Mouse (Mus musculus) stomach, embryonic 16.5 days (tissue): ENCODE measurements at regions not wholly inside any gene's neighbourhood (a gene's known extent, or its start where the extent isn't known, plus 50 kb on each side); places are given as distances from the start of the nearest gene placed in this dataset.

ENCODE experiments used
- ATAC-seq: fragments of 200-750 bp; cut with Nextera tagmentation; 2 replicates; pipeline ENCODE4 v1.8.0; 2017; ENCODE audit warnings: moderate number of reproducible peaks, moderate TSS enrichment; ENCODE audit not compliant: insufficient read depth, low FRiP score
- H3K27ac ChIP-seq: fragments of 300-500 bp; sonication (generic); 2 replicates; pipeline ENCODE4 v1.5.1; 2014; ENCODE audit warnings: low read length
- H3K27me3 ChIP-seq: fragments of 300-500 bp; sonication (generic); 2 replicates; pipeline ENCODE4 v1.6.1; 2014; ENCODE audit warnings: low read length, control low read depth, mixed read lengths; ENCODE audit not compliant: control insufficient read depth, insufficient read depth
- H3K36me3 ChIP-seq: fragments of 300-500 bp; sonication (generic); 2 replicates; pipeline ENCODE4 v1.6.1; 2014; ENCODE audit warnings: low read length; ENCODE audit not compliant: control insufficient read depth, insufficient read depth
- H3K4me1 ChIP-seq: fragments of 300-500 bp; sonication (generic); 2 replicates; pipeline ENCODE4 v1.6.1; 2014; ENCODE audit warnings: low read length, control low read depth, mixed read lengths; ENCODE audit not compliant: control insufficient read depth, insufficient read depth
- H3K4me2 ChIP-seq: fragments of 300-500 bp; sonication (generic); 2 replicates; pipeline ENCODE4 v1.6.1; 2014; ENCODE audit warnings: low read depth, low read length, mixed read lengths
- H3K4me3 ChIP-seq: fragments of 300-500 bp; sonication (generic); replicated peaks from 2 replicates; pipeline ENCODE4 v1.5.1; 2014; ENCODE audit warnings: mild to moderate bottlenecking, low read length
- H3K9ac ChIP-seq: fragments of 300-500 bp; sonication (generic); 2 replicates; pipeline ENCODE4 v1.6.1; 2014; ENCODE audit warnings: low read length
- H3K9me3 ChIP-seq: fragments of 300-500 bp; sonication (generic); replicated peaks from 2 replicates; pipeline ENCODE4 v1.6.1; 2016; ENCODE audit warnings: low read length, control low read depth; ENCODE audit not compliant: control insufficient read depth
- whole genome bisulfite sequencing: fragments of 180-500 bp; shearing (Covaris S2); extraction: QIAGEN DNeasy Blood & Tissue Kit; methylation state at CpG from one replicate; pipeline ENCODE4 v1.1.7; 2014; 5-methylcytosine and 5-hydroxymethylcytosine counted together

GRCm38 (mm10) chr8:126081279-126081678, 86.3 kb downstream of the Kcnk1 start:
- no peak for ATAC-seq
- Histone ChIP-seq H3K27ac (no peak overlapping the region), H3K9me3 (no peaks in the 10 kb centered on the region)

GRCm38 (mm10) chr8:126082827-126083226, 87.9 kb downstream of the Kcnk1 start:
- H3K4me1 ChIP-seq, result no peaks in the 10 kb centered on the region
- H3K9ac ChIP-seq, result no peak overlapping the region
- no peaks in the 10 kb centered on the region for H3K9me3 ChIP-seq
- H3K4me3 ChIP-seq, result no peak overlapping the region
- H3K27me3 ChIP-seq, result no peaks in the 10 kb centered on the region
- H3K4me2 ChIP-seq, result no peak overlapping the region
- H3K36me3 ChIP-seq, result no peaks in the 10 kb centered on the region
- 75% methylated on average over 1 of the region's 1 CpGs for WGBS
- no peak for ATAC-seq
- no peak overlapping the region for H3K27ac ChIP-seq

More at GRCm38 (mm10) chr8:126081279-126081678, 86.3 kb downstream of the Kcnk1 start:
- Histone ChIP-seq H3K9ac (no peak overlapping the region), H3K27me3 (no peaks in the 10 kb centered on the region; the same call in 1 of the 2 replicates), H3K4me2 (no peak overlapping the region), H3K4me3 (no peak overlapping the region), H3K36me3 (no peaks in the 10 kb centered on the region), H3K4me1 (no peaks in the 10 kb centered on the region)

- no peak overlapping the region for H3K27ac ChIP-seq
- no peak overlapping the region for H3K4me2 ChIP-seq
- WGBS, result 47% methylated on average over 1 of the region's 1 CpGs
- H3K36me3 ChIP-seq, result no peaks in the 10 kb centered on the region
- H3K9ac ChIP-seq, result no peak overlapping the region
- no peaks in the 10 kb centered on the region for H3K27me3 ChIP-seq
- no peak for ATAC-seq
- no peaks in the 10 kb centered on the region for H3K4me1 ChIP-seq
- no peak overlapping the region for H3K4me3 ChIP-seq
- H3K9me3 ChIP-seq, result no peaks in the 10 kb centered on the region
Observed at GRCm38 (mm10) chr8:126090772-126091171, 95.8 kb downstream of the Kcnk1 start.

GRCm38 (mm10) chr8:126094005-126094404, 99.0 kb downstream of the Kcnk1 start:
- no peak overlapping the region for H3K27ac ChIP-seq
- 43% methylated on average over 2 of the region's 2 CpGs for WGBS
- no peaks in the 10 kb centered on the region for H3K9me3 ChIP-seq
- H3K4me3 ChIP-seq, result no peak overlapping the region
- H3K27me3 ChIP-seq, result no peaks in the 10 kb centered on the region
- no peak overlapping the region for H3K9ac ChIP-seq
- no peaks in the 10 kb centered on the region for H3K4me1 ChIP-seq
- no peak overlapping the region for H3K4me2 ChIP-seq
- H3K36me3 ChIP-seq, result no peaks in the 10 kb centered on the region
- peak; percentile 62; the same call in 1 of the 2 replicates for ATAC-seq

GRCm38 (mm10) chr8:126096056-126096455, 101.1 kb downstream of the Kcnk1 start:
- Histone ChIP-seq H3K4me2 (no peak overlapping the region), H3K9ac (no peak overlapping the region), H3K27ac (no peak overlapping the region), H3K36me3 (no peaks in the 10 kb centered on the region), H3K27me3 (no peaks in the 10 kb centered on the region), H3K4me3 (no peak overlapping the region), H3K9me3 (no peaks in the 10 kb centered on the region), H3K4me1 (no peaks in the 10 kb centered on the region)
- WGBS, result 65% methylated on average over 6 of the region's 6 CpGs
- no peak for ATAC-seq

GRCm38 (mm10) chr8:126096636-126097170, 101.7 kb downstream of the Kcnk1 start:
- H3K9ac ChIP-seq, result no peak overlapping the region
- no peaks in the 10 kb centered on the region for H3K9me3 ChIP-seq
- no peaks in the 10 kb centered on the region for H3K27me3 ChIP-seq
- no peak for ATAC-seq
- WGBS, result 57% methylated on average over 9 of the region's 9 CpGs
- no peak overlapping the region for H3K4me3 ChIP-seq
- no peak overlapping the region for H3K27ac ChIP-seq
- no peaks in the 10 kb centered on the region for H3K36me3 ChIP-seq
- H3K4me1 ChIP-seq, result no peaks in the 10 kb centered on the region
- no peak overlapping the region for H3K4me2 ChIP-seq

GRCm38 (mm10) chr8:126098886-126099285, 103.9 kb downstream of the Kcnk1 start:
- 80% methylated on average over 6 of the region's 6 CpGs for WGBS
- Histone ChIP-seq H3K4me3 (no peak overlapping the region), H3K9ac (no peak overlapping the region), H3K27ac (no peak overlapping the region), H3K4me1 (no peaks in the 10 kb centered on the region), H3K36me3 (no peaks in the 10 kb centered on the region), H3K4me2 (no peak overlapping the region), H3K27me3 (no peaks in the 10 kb centered on the region), H3K9me3 (no peaks in the 10 kb centered on the region)
- ATAC-seq, result no peak

- no peak overlapping the region for H3K27ac ChIP-seq
- no peak for ATAC-seq
- 70% methylated on average over 4 of the region's 4 CpGs for WGBS
- no peak overlapping the region for H3K9ac ChIP-seq
- no peaks in the 10 kb centered on the region for H3K9me3 ChIP-seq
- no peaks in the 10 kb centered on the region for H3K27me3 ChIP-seq
- H3K4me1 ChIP-seq, result no peaks in the 10 kb centered on the region
- H3K36me3 ChIP-seq, result no peaks in the 10 kb centered on the region
- no peak overlapping the region for H3K4me2 ChIP-seq
- no peak overlapping the region for H3K4me3 ChIP-seq
Observed at GRCm38 (mm10) chr8:126099889-126100288, 104.9 kb downstream of the Kcnk1 start.

- Histone ChIP-seq H3K9me3 (no peaks in the 10 kb centered on the region), H3K9ac (no peak overlapping the region), H3K4me3 (no peak overlapping the region), H3K27ac (no peak overlapping the region), H3K27me3 (no peaks in the 10 kb centered on the region), H3K4me1 (no peaks in the 10 kb centered on the region), H3K36me3 (no peaks in the 10 kb centered on the region), H3K4me2 (no peak overlapping the region)
- ATAC-seq, result no peak
- WGBS, result 76% methylated on average over 3 of the region's 3 CpGs
Observed at GRCm38 (mm10) chr8:126105043-126105442, 110.1 kb downstream of the Kcnk1 start.

GRCm38 (mm10) chr8:126126041-126126440, 131.1 kb downstream of the Kcnk1 start:
- 67% methylated on average over 6 of the region's 6 CpGs for WGBS
- H3K9me3 ChIP-seq, result 0 out of 2 replicates have a peak, but pooled peaks cover 4% of the 10 kb centered on the region

More at GRCm38 (mm10) chr8:126126041-126126440, 131.1 kb downstream of the Kcnk1 start:
- Histone ChIP-seq H3K36me3 (no peaks in the 10 kb centered on the region), H3K4me3 (no peak overlapping the region), H3K9ac (no peak overlapping the region), H3K4me2 (no peak overlapping the region), H3K4me1 (no peaks in the 10 kb centered on the region), H3K27me3 (no peaks in the 10 kb centered on the region), H3K27ac (no peak overlapping the region)
- ATAC-seq, result no peak
